Mouse (Mus musculus) hindbrain, postnatal 0 days (tissue): ENCODE results near the gene Man1c1. TPM values are rescaled to one million over a fixed set of nuclear protein-coding genes. Genes with fewer than 3 reads are reported as not detected.

Experiments
- ATAC-seq: fragments of 200-750 bp; cut with Nextera tagmentation; 2 replicates; pipeline ENCODE4 v1.8.0; 2017; ENCODE audit warnings: mild to moderate bottlenecking, moderate TSS enrichment, moderate library complexity
- DNase-seq: peaks from one replicate; pipeline ENCODE4 v3.0.0-alpha.2; 2015; ENCODE audit warnings: low spot score
- H3K27ac ChIP-seq: fragments of 300-500 bp; sonication (generic); 2 replicates; pipeline ENCODE4 v1.5.1; 2014; ENCODE audit warnings: mild to moderate bottlenecking
- H3K27me3 ChIP-seq: fragments of 300-500 bp; sonication (generic); 2 replicates; pipeline ENCODE4 v1.6.1; 2014; ENCODE audit warnings: low read length, mixed read lengths; ENCODE audit not compliant: insufficient read depth
- H3K36me3 ChIP-seq: fragments of 300-500 bp; sonication (generic); 2 replicates; pipeline ENCODE4 v1.6.1; 2014; ENCODE audit warnings: low read length, mixed read lengths; ENCODE audit not compliant: insufficient read depth
- H3K4me1 ChIP-seq: fragments of 300-500 bp; sonication (generic); 2 replicates; pipeline ENCODE4 v1.6.1; 2014; ENCODE audit warnings: antibody characterized with exemption, low read length, mixed read lengths; ENCODE audit not compliant: insufficient read depth
- H3K4me2 ChIP-seq: fragments of 300-500 bp; sonication (generic); 2 replicates; pipeline ENCODE4 v1.6.1; 2014; ENCODE audit warnings: low read depth, mild to moderate bottlenecking, low read length, moderate library complexity, mixed read lengths
- H3K4me3 ChIP-seq: fragments of 300-500 bp; sonication (generic); 2 replicates; pipeline ENCODE4 v1.5.1; 2014; ENCODE audit warnings: low read length
- H3K9ac ChIP-seq: fragments of 300-500 bp; sonication (generic); replicated peaks from 2 replicates; pipeline ENCODE4 v1.6.1; 2014; ENCODE audit warnings: mild to moderate bottlenecking, low read length, moderate library complexity, mixed read lengths
- H3K9me3 ChIP-seq: fragments of 300-500 bp; sonication (generic); 2 replicates; pipeline ENCODE4 v1.6.1; 2016; ENCODE audit warnings: low read length, mixed read lengths
- CTCF ChIP-seq: IDR thresholded peaks from 2 replicates; pipeline ENCODE4 v1.5.1; 2016; ENCODE audit warnings: antibody characterized with exemption, control low read depth, low read depth
- WGBS: fragments of 180-500 bp; shearing (Covaris S2); extraction: QIAGEN DNeasy Blood & Tissue Kit; methylation state at CpG from one replicate; pipeline ENCODE4 v1.1.7; 2014; 5-methylcytosine and 5-hydroxymethylcytosine counted together
- polyA plus RNA-seq: library from polyadenylated mRNA; unstranded; fragments of >200 nt; fragmentation: Nextera tagmentation; extraction: Ambion mirVana; gene quantifications from 2 replicates; pipeline ENCODE4 v1.2.1, GENCODE M21; 2015
- total RNA-seq: library from RNA; depleted of rRNA; stranded (reverse); fragments of >200 nt; gene quantifications from 2 replicates; pipeline ENCODE4 v1.2.3, GENCODE M21; 2014

The Man1c1 gene
- total and polyA plus RNA-seq, 2 experiments from 2014 or later = 7.1 to 40.5 TPM

DNA sequence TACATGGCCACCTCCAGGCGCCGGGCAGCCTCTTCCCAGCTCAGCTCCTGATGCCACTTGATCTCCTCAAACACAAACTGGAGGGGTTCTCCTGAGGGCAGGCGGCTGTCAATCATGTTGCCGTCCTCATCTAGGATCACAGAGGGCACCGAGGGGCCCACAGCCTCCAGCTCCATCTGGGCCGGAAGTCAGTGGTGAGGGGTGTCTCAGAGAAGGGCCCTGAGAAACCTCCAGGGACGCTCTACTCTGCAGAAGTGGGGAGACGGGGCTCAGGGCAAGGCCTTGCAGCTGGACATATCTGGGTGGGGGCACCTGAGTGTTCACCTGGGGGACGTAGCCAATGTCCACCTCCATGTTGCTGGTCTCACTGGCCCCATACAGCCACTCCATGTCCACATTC, 161.4 kb downstream of the Man1c1 start:
- Histone ChIP-seq H3K9ac (no peak overlapping the region), H3K4me3 (no peak overlapping the region), H3K4me1 (0 out of 2 replicates have a peak, but pooled peaks cover 6% of the 10 kb centered on the region), H3K4me2 (no peak overlapping the region), H3K9me3 (no peaks in the 10 kb centered on the region), H3K27ac (no peak overlapping the region), H3K27me3 (no peaks in the 10 kb centered on the region), H3K36me3 (peaks cover 30% of the 10 kb centered on the region)
- TF ChIP-seq CTCF = no peak
- ATAC-seq (no peak), DNase-seq (no peak)
- 91% methylated on average over 9 of the region's 9 CpGs for WGBS

- H3K9ac ChIP-seq = no peak overlapping the region
- H3K36me3 ChIP-seq = peaks cover 20% of the 10 kb centered on the region; the same call in 1 of the 2 replicates
- H3K9me3 ChIP-seq = no peaks in the 10 kb centered on the region
- DNase-seq (peak; percentile 58), ATAC-seq (no peak)
- 50% methylated on average over 10 of the region's 10 CpGs for WGBS
- H3K4me2 ChIP-seq = no peak overlapping the region
- no peak overlapping the region; the same call in 1 of the 2 replicates for H3K27ac ChIP-seq
- no peaks in the 10 kb centered on the region for H3K27me3 ChIP-seq
- TF ChIP-seq CTCF = no peak
- peaks cover 12% of the 10 kb centered on the region; the same call in 1 of the 2 replicates for H3K4me1 ChIP-seq
- no peak overlapping the region for H3K4me3 ChIP-seq
These were observed 165.0 kb downstream of the Man1c1 start for GRCm38 (mm10) chr4:134538997-134539580.

GRCm38 (mm10) chr4:134535787-134536151, 168.3 kb downstream of the Man1c1 start:
- H3K4me1 ChIP-seq = peaks cover 19% of the 10 kb centered on the region
- no peaks in the 10 kb centered on the region for H3K27me3 ChIP-seq
- 2% methylated on average over 8 of the region's 8 CpGs for WGBS
- no peaks in the 10 kb centered on the region for H3K9me3 ChIP-seq
- peak overlapping the region; percentile 92; the same call in 1 of the 2 replicates for H3K27ac ChIP-seq
- peak; percentile 8; the same call in 1 of the 2 replicates for ATAC-seq
- peak overlapping the region; percentile 96 for H3K4me2 ChIP-seq
- peaks cover 1% of the 10 kb centered on the region; the same call in 1 of the 2 replicates for H3K36me3 ChIP-seq
- H3K9ac ChIP-seq = peak overlapping the region; percentile 89
- TF ChIP-seq CTCF = no peak
- H3K4me3 ChIP-seq = peak overlapping the region; percentile 96
- DNase-seq = no peak

DNA sequence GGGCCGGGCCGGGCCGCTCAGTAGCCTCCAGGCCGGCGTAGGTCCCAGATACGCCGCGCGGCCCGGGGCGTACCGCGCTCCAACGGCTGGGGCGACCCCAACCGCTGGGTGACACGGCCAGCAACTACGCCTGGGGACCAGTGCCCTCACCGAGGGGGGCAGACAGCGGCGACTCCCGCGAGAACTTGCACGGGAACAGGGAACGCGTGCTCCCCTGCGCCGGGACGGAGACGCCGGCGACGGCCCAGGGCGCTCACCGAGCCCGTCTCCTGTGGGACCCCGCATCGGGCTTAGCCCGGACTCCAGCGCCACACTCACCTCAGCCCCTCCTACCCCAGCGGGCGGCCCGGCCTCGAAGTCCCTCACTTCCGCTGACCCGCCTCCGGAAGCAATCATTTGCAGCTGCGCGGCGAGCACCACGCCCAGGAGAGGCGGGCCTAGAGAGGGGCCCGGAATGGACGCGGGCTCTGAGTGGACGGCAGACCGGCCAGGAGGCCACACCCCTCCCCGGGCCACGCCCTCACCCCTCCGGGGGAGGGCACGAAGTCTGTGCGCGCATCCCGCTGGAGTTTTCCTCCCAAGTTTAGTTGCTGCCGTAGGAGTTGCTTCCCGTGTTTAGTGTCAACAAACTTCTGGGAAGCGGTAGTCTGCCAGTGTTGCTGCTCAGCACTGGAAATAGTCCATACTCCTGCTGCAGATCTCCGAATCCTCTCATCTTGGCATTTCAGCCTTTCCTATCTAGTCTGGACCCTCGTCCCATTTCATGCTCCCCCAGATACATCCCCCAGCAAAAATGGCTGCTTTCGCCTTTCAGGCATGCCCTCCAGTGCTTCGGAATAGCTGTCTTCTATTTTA, 168.9 kb downstream of the Man1c1 start, which contains the start of gene Mtfr1l:
Mtfr1l (minus strand) TSS at position 456 of the 855 bp plus-strand sequence.
- Histone ChIP-seq H3K4me1 (peaks cover 19% of the 10 kb centered on the region), H3K9me3 (no peaks in the 10 kb centered on the region), H3K36me3 (peaks cover 7% of the 10 kb centered on the region; the same call in 1 of the 2 replicates), H3K27me3 (no peaks in the 10 kb centered on the region), H3K27ac (peak within 1 kb of the TSS; percentile 92), H3K9ac (peak within 1 kb of the TSS; percentile 89), H3K4me2 (peak within 1 kb of the TSS; percentile 96), H3K4me3 (peak within 1 kb of the TSS; percentile 96)
- peak; percentile 97 for ATAC-seq
- WGBS = under 1% methylated on average over 68 of the region's 71 CpGs
- peak; percentile 98 for DNase-seq
- no peak for TF ChIP-seq CTCF

DNA sequence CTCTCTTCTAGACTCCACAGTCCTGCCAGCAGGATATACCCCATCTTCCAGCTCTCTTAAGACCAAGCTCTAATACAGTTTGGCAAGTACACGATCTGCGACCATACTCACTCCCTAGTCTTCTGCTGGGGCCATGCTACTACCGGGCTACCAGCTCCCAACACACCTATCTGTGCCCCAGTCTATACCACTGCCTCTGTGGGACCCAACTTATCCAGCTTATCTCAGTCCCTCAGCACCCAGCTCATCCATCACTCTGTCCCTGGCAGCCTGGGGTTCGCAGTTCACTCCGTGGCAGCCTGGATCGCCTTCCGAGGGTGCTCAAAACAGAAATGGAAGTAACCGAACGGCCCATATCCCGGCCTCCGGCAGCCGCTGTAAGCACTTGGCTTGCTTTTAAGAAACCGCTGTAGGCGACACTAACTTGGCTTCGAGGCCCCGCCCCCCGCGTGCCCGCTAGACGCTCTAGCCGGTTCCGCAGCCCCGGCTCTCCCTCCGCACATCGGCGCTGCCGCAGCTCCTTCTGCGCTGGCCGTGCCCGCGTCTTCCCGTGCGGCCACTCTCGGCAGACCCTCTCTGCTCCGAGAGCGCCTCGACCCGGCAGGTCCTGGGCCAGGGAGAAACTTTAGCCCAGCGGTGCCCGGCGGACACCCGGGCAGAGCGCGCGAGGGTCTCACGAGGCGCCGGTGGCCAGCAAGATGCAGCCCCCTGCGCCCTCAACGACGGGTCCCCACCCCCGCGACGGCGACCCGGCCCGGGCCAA, 169.8 kb downstream of the Man1c1 start:
- no peaks in the 10 kb centered on the region for H3K27me3 ChIP-seq
- ATAC-seq (no peak; the same call in 1 of the 2 replicates), DNase-seq (peak; percentile 72)
- H3K36me3 ChIP-seq = peaks cover 16% of the 10 kb centered on the region
- peaks cover 19% of the 10 kb centered on the region for H3K4me1 ChIP-seq
- no peak for TF ChIP-seq CTCF
- H3K9me3 ChIP-seq = no peaks in the 10 kb centered on the region
- H3K4me3 ChIP-seq = peak overlapping the region; percentile 96
- WGBS = 2% methylated on average over 57 of the region's 57 CpGs
- peak overlapping the region; percentile 92 for H3K27ac ChIP-seq
- peak overlapping the region; percentile 89 for H3K9ac ChIP-seq
- peak overlapping the region; percentile 96 for H3K4me2 ChIP-seq

GRCm38 (mm10) chr4:134533421-134533820, 170.7 kb downstream of the Man1c1 start:
- Histone ChIP-seq H3K9me3 (no peaks in the 10 kb centered on the region), H3K27me3 (no peaks in the 10 kb centered on the region), H3K36me3 (peaks cover 25% of the 10 kb centered on the region), H3K4me2 (peak overlapping the region; percentile 96), H3K27ac (0 out of 2 replicates have a peak overlapping the region, but pooled peaks have one; percentile 92), H3K4me1 (peaks cover 14% of the 10 kb centered on the region), H3K4me3 (no peak overlapping the region), H3K9ac (peak overlapping the region; percentile 89; the same call in 1 of the 2 replicates)
- ATAC-seq (no peak), DNase-seq (no peak)
- whole genome bisulfite sequencing = 78% methylated on average over 4 of the region's 4 CpGs
- TF ChIP-seq CTCF = no peak
